Mouse (Mus musculus): ENCODE data around the gene Lyst. TPM values are rescaled to one million over a fixed set of nuclear protein-coding genes. Genes with fewer than 3 reads are reported as not detected.

Gene Lyst
- total and polyA plus RNA-seq, 3 experiments: 2.9 to 3.1 TPM; not detected in 1

- Histone ChIP-seq H3K4me1 (ENCODE audit: control insufficient read depth in 1 of 2, insufficient read depth in 2 of 2, low read length in 2 of 2) (peaks cover 21 to 29% of the 10 kb centered on the region in 2 experiments), H3K9me3 (replicated peaks; ENCODE audit: insufficient read depth, low read length) (no peaks in the 10 kb centered on the region), H3K4me3 (ENCODE audit: control insufficient read depth in 1 of 2, insufficient read depth in 1 of 2, low read depth in 2 of 2, low read length in 2 of 2) (no peak overlapping the region), H3K36me3 (ENCODE audit: control insufficient read depth in 1 of 2, insufficient read depth in 2 of 2, low read length in 2 of 2) (peaks cover 0 to 35% of the 10 kb centered on the region in 2 experiments; a peak in 2 of 4 replicates), H3K27me3 (ENCODE audit: control insufficient read depth in 1 of 2, insufficient read depth in 2 of 2, low read length in 2 of 2) (no peaks in the 10 kb centered on the region), H3K9ac (ENCODE audit: control insufficient read depth, low read depth, low read length, poor library complexity, severe bottlenecking) (no peak overlapping the region), H3K79me2 (ENCODE audit: control insufficient read depth, insufficient read depth, low read length, poor library complexity) (peaks cover 5% of the 10 kb centered on the region), H3K27ac (ENCODE audit: control insufficient read depth, low read depth, low read length) (peak overlapping the region; percentile 65)
- TF ChIP-seq BHLHE40 (IDR thresholded peaks at IDR 0.05; ENCODE audit: borderline replicate concordance, low read depth, low read length) (no peak), NELFE (IDR thresholded peaks at IDR 0.05; ENCODE audit: low read depth, low read length) (no peak), MYC (IDR thresholded peaks at IDR 0.05; ENCODE audit: low read depth, low read length) (no peak), ETS1 (IDR thresholded peaks at IDR 0.05; ENCODE audit: low read depth, low read length) (peak; percentile 40; the same call in 1 of the 2 replicates), GABPA (IDR thresholded peaks at IDR 0.05; ENCODE audit: low read depth, low read length) (no peak), CHD1 (IDR thresholded peaks at IDR 0.05; ENCODE audit: low read depth, low read length) (0 out of 2 replicates have a peak, but pooled peaks have one; percentile 55), USF1 (IDR thresholded peaks at IDR 0.05; ENCODE audit: low read depth, low read length) (no peak), ZNF384 (IDR thresholded peaks at IDR 0.05; ENCODE audit: low read depth, low read length) (no peak), KAT2A (conservative IDR thresholded peaks at IDR 0.05; ENCODE audit: low read depth, low read length) (no peak), JUND (IDR thresholded peaks at IDR 0.05; ENCODE audit: low read depth, low read length) (no peak), ZKSCAN1 (IDR thresholded peaks at IDR 0.05; ENCODE audit: low read depth, low read length) (no peak), RAD21 (IDR thresholded peaks at IDR 0.05; ENCODE audit: low read depth, low read length) (no peak), ZC3H11A (IDR thresholded peaks at IDR 0.05; ENCODE audit: low read depth, low read length) (no peak), TAL1 (IDR thresholded peaks at IDR 0.05; ENCODE audit: low read length) (0 out of 2 replicates have a peak, but pooled peaks have one; percentile 15), USF2 (IDR thresholded peaks at IDR 0.05; ENCODE audit: borderline replicate concordance in 1 of 2, insufficient read depth in 1 of 2, low read depth in 1 of 2, low read length in 2 of 2) (no peak), MEF2A (IDR thresholded peaks at IDR 0.05; ENCODE audit: extremely low read depth, insufficient replicate concordance, low read depth, low read length, poor library complexity, severe bottlenecking) (no peak), TCF12 (IDR thresholded peaks at IDR 0.05; ENCODE audit: low read depth, low read length) (peak; percentile 33; the same call in 1 of the 2 replicates), HCFC1 (IDR thresholded peaks at IDR 0.05; ENCODE audit: low read depth, low read length) (no peak), CTCF (IDR thresholded peaks at IDR 0.05 in 2 of 3, conservative IDR thresholded peaks at IDR 0.05 in 1 of 3; ENCODE audit: control insufficient read depth in 1 of 3, insufficient read depth in 1 of 3, low read depth in 2 of 3, low read length in 3 of 3, poor library complexity in 1 of 3, severe bottlenecking in 1 of 3) (no peak), MAX (IDR thresholded peaks at IDR 0.05; ENCODE audit: low read length) (no peak), MXI1 (IDR thresholded peaks at IDR 0.05; ENCODE audit: low read depth, low read length) (0 out of 2 replicates have a peak, but pooled peaks have one; percentile 15), GATA1 (IDR thresholded peaks at IDR 0.05; ENCODE audit: low read depth, low read length) (peak; percentile 60), POLR2AphosphoS2 (IDR thresholded peaks at IDR 0.05; ENCODE audit: low read length) (no peak), EP300 (IDR thresholded peaks at IDR 0.05; ENCODE audit: low read depth in 1 of 2, low read length in 2 of 2) (peak; percentile 47 to 60; a peak in 3 of 4 replicates)
- DNase-seq (ENCODE audit: low read depth, low spot score): peak; percentile 59
These were observed 1.7 kb upstream of the Lyst start for GRCm38 (mm10) chr13:13588518-13588917.
